Mouse (Mus musculus) activated CD4-positive, CD25-positive, alpha-beta regulatory T cell, adult 4 months (primary cell): ENCODE data around the gene Akap2. TPM values are rescaled to one million over a fixed set of nuclear protein-coding genes. Genes with fewer than 3 reads are reported as not detected.
A peak's percentile ranks its signal among the peaks of the same experiment; 100 is the strongest.
"Not testable (repeated sequence)": the region's sequence is repeated elsewhere in the genome, so short reads cannot be mapped to it uniquely, and the experiment has no call there.

Source experiments
- ATAC-seq: one replicate; pipeline ENCODE4 v1.8.0; 2017
- polyA plus RNA-seq, 2 experiments: library from polyadenylated mRNA; unstranded; fragments of 100-300 nt; shearing (Covaris generic); gene quantifications; one replicate each; pipeline ENCODE4 v1.2.1; 2017

The Akap2 gene
- polyA plus RNA-seq, 2 experiments from 2014 or later = 3.5 to 5.0 TPM

DNA sequence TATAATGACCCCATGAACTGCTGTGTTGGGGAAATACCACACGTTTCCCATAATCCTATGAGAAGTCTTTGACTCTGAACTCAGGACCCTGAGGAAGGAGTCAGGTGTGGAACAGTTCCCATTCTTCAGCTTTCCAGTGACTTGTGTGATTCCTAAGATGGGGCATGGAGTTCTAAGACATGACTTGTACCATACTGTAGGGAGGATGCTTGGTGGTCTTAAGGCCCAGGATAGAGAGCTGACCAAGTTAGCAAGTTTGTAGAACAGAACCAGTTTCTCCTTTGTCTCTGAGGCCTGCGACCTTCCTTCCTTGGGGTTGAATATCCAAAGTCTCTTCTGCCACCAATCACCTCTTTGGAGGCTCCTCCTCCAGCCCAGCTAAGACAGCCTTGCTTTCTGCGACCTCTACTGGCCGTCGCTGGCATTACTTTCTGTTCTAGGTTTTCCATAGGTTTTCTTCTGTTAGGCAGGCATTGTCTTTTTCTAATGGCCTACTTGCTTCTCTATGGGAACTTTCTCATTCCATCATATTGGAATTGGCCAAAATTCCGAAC lies 162.4 kb downstream of the Akap2 start:
- ATAC-seq = peak; percentile 68

DNA sequence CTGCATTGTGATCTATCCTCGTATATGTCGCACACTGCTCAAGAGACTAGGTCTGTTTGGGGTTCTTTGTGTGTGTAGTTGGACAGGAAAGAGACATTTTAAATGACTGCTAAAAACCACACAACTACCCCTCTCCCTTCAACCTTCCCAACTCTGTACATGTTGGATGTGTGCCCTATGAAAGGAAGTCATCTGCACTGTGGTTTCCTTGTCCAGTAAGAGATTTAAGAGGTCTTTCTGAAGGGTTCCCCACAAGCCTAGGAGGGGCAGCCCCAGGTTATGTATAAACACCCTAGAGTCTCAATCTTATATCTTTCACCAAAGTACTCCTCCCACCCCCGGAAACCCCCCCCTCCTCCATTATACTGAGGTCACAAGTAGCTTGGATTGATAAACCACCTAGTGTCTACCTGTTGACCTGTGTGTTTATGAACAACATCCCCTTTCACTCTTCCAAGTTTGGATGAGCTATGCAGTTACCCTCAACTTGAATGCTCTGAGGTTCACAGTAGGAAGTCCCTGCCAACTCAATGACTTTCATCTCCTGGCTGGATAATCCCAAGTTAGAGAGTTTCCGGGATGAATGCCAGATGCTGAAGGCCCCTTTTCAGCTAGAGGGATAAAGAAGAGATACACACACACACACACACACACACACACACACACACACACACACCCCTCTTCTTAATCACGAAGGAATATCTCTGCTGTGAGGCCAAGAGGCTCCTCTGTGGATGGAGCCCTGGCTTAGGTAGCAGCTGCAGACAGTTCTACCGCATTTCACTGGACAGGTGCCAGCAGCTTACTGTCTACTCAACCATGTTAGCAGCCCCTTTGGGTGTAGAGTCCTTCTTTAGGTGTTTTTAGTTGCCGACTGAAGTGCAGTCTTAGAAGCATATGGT lies 166.3 kb downstream of the Akap2 start:
- peak; percentile 44 for ATAC-seq

DNA sequence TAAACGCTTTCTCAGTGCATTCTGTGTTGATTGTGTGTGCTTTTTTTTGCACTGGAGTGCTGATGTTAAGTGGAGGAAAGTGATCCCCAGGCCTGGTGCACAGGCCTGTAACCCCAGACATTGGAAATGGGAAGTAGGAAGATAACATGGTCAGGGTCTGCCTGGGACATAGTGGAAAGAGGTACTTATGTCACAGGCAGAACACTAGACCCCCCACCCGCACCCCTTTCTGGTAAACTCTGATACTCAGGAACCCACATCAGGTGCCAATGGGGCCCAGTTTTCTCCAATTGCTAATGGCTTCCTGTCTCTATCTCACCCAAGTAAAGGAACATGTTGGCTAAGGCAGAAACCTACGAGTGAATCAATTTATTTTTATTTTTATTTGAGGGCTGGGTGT lies 167.1 kb downstream of the Akap2 start:
- no peak for ATAC-seq

- ATAC-seq = no peak
These were observed 167.7 kb downstream of the Akap2 start for GRCm38 (mm10) chr4:57885186-57885585.

- no peak for ATAC-seq
These were observed 168.8 kb downstream of the Akap2 start for GRCm38 (mm10) chr4:57886066-57886887.

DNA sequence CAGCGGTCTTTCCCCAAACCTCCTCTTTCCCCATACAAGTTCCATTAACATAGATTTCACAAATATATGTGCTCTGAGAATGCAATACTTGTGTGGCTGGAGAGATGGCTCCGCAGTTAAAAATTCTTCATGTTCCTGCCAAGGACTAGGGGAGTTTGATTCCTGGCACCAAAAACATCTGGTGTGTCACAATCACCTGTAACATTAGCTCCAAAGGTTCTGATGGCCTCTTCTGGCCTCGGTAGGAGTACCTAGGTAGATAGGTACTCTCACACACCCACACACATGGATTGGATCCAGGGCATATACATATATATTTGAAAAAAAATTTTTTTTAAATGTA lies 169.4 kb downstream of the Akap2 start:
- ATAC-seq = no peak

DNA sequence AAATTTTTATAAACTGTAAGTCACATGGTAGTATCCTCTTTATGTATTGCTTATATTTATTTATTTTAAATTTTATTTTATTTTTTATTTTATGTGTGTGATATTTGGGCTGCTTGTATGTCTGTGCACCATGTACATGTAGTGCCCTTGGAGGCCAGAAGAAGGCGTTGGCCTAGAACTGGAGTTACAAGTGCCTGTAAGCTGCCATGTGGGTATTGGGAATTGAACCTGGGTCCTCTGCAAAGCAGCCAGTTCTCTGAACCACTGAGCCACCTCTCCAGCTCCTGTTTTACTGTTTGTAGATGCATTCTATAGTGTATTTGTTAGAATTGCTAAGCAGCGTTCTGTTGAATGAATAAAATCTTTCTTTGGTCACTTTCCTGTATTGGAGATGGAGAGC lies 170.8 kb downstream of the Akap2 start:
- ATAC-seq = no peak

DNA sequence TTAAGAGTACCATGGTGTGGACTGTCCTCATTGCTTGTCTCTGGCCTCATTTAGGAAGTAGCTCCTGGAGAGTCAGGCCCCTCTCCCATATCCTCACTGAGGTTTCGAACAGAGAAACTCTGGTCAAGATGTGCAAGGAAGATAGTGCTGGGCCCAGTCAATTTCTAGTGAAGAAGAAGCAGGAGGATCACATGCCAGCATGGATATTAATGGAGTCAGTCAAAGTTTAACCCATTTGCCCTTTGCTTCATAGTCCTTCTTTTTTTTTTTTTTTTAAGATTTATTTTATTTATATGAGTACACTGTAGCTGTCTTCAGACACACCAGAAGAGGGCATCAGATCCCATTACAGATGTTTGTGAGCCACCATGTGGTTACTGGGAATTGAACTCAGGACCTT lies 171.5 kb downstream of the Akap2 start:
- not testable (repeated sequence) for ATAC-seq

DNA sequence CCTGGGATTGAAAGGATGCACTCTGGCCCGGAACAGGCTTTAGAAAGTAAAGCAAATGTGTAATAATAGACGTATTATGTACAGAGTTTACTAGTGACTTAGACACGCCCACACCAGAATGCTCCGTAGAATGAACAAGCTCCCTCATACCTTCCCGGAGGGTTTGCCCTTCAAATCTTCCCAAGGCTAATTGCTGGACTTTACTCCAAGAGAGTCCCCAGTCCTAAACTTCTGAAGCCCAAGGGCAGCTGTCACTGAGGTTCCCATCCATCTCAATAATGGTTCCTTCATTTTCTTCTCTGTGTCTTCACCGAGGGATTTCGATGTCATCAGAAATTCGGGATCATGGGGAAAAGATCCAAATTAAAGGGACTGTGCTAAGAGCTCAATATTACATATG lies 172.3 kb downstream of the Akap2 start:
- no peak for ATAC-seq

DNA sequence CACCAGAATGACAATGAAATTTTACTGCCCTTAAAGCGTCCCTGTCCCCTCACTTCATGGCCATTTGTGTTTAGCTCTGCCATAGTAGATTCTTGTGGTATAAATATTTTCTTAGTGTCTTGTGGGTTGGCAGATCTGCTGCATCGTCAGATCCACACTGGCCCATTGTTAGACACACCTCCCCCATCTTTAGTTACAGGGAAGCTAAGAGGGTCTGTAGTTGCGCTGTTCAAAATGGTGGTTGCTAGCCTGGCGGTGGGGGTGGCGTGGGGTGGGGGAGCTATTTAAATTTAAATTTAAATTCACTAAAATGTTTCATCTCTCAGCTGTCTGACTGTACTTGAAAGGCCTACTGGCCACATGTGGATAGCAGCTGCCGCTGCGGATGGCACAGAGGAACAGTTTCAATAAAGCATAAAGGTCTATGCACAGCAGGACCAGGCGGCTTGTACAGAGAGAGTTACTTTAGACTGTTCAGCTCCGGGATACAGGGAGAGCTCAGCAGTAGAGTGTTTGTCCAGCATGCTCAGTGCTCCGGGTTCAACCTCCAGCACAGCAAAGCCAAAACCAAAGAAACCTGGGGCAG lies 174.6 kb downstream of the Akap2 start:
- ATAC-seq = no peak

DNA sequence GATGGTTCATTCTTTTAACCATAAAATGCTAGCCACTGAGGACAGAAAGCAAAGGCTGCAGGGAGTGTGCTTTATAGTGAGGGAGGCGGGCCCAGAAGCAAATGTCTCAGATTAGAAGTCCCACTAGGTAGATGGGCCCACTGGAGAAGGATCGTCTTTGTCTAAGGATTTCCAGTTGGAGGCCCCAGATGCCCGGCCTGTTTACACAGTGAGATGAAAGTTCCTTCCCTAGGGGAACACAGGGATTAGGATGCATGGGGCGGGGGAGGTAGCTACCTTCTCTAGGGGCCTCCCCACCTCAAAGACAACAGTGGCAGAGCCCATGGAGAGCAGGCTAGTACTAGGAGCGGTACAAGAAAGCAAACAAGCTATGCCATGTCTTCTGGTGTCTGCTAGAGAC lies 177.7 kb downstream of the Akap2 start:
- no peak for ATAC-seq

DNA sequence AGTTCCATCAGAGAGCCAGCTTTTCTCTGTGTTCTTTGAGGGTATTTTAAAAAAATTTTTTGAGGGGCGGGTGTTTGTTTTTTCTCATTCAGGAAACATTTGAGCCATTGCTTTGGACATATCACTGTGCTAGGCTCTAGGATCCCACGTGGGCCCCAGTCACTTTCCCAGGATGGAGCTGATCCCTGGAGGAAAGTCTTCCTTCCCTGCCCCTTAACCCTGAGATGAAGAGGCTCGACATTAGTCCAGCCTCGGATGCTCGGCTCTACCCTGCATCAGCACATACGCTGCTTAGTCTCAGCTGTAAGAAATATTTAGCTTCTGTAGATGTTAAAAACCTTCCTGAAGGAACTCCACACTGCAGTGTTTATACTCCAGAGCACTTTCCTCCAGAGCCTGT lies 178.4 kb downstream of the Akap2 start:
- ATAC-seq = no peak

DNA sequence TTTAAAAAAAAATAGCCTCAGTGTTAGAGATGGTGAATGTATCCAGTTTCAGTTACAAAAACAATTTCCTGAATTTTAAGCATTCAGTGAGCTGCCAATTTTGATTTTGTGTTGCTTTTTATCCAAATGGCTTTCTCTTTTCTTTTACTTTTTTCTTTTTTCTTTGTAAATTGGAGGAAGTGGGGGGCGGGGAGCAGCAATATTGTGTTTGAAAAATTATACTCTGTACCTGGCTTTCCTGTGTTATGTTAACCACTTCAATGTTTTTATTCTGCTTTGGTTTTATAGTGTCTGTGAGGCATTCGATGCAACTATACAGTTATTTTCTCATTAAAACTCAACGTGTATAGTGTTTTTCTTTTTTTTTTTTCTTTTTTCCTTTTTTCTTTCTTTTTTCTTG lies 179.2 kb downstream of the Akap2 start:
- peak; percentile 41 for ATAC-seq

DNA sequence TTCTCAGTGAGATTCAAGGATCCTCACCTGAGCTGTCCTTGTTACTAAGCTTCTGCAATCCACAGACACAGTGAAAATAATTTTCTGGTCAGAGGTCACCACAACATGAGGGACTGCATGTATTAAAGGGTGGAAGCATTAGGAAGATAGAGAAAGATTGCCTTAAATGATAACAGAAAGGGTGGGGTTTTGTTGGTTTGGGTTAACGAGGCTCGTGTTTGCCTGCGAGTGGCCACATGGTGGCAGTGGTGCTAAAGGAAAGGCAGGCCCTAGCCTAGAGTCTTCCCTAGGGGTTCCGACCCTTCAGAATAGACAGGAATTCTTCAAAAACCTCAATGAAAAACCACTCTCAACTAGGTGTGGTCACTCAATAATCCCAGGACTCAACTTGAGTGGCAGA lies 183.8 kb downstream of the Akap2 start:
- peak; percentile 62 for ATAC-seq

DNA sequence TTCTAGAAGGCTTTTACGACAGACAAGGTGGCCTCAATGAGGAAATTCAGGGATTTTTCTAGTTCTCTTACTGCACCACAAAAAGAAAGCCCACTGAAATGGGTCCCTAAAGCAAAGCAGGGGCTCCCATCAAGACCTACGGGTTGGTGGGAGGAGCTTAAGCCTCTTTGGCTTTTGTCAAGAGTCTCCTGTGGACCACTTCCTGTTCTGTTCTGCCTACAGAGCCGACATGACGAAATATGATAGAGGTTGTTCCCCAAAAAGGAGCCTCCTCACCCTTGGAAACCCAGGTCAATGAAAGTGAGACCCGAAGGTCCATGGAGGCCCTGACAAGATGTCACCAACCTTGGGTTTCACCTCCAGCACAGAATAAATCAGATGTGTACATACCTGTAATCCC lies 185.2 kb downstream of the Akap2 start:
- no peak for ATAC-seq

GRCm38 (mm10) chr4:57904211-57904610 lies 186.8 kb downstream of the Akap2 start:
- ATAC-seq = peak; percentile 67

GRCm38 (mm10) chr4:57904638-57905037 lies 187.2 kb downstream of the Akap2 start:
- peak; percentile 53 for ATAC-seq

GRCm38 (mm10) chr4:57906708-57907107 lies 189.3 kb downstream of the Akap2 start:
- no peak for ATAC-seq

- ATAC-seq = no peak
These were observed 191.4 kb downstream of the Akap2 start for GRCm38 (mm10) chr4:57908860-57909259.

- no peak for ATAC-seq
These were observed 195.6 kb downstream of the Akap2 start for GRCm38 (mm10) chr4:57913021-57913420.

GRCm38 (mm10) chr4:57914193-57915190 lies 197.0 kb downstream of the Akap2 start:
- no peak for ATAC-seq
